Mouse (Mus musculus): Measurements from ENCODE around the gene Naa40. TPM values are rescaled to one million over a fixed set of nuclear protein-coding genes. Genes with fewer than 3 reads are reported as not detected.

Gene Naa40
- total and polyA plus RNA-seq, 2 experiments from 2014 or later, result 30.4 to 44.0 TPM

DNA sequence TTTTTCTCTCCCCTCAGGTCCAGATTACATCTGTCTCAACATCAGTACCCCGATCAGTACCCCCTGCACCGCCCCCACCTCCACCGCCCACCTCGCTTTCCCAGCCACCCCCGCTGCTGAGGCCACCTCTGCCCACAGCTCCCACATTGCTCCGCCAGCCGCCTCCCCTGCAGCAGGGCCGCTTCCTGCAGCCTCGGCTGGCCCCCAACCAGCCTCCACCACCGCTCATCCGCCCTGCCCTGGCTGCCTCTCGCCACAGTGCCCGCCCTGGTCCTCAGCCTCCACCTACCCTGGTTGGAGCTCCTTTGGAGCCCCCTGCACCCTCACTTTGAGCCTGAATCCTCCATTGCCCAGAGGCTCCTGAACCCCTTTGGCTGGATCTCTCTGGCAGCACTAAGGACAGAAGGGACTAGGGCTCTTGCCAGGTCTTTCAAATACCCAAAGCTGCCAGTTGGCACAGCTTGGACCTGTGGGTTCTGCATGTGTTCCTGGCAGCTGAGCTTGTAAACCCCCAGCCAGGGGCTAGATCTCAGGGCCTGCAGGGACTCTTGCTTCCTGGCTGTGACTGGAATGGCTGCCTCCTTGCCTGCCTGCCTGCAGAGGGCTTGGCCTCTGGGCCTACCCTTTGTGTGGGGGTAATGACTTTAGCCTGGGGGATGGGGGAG, 33.5 kb upstream of the Naa40 start:
- Histone ChIP-seq H3K9me3 (replicated peaks; ENCODE audit: control insufficient read depth, low read length) (no peaks in the 10 kb centered on the region), H3K9ac (replicated peaks; ENCODE audit: low read depth, low read length) (no peak overlapping the region), H3K4me2 (ENCODE audit: low read depth, low read length) (no peak overlapping the region), H3K36me3 (replicated peaks; ENCODE audit: control insufficient read depth, insufficient read depth, low read length) (peaks cover 73% of the 10 kb centered on the region), H3K4me1 (ENCODE audit: control insufficient read depth, insufficient read depth) (peaks cover 7% of the 10 kb centered on the region), H3K27me3 (ENCODE audit: control insufficient read depth, insufficient read depth, low read length) (no peaks in the 10 kb centered on the region), H3K4me3 (ENCODE audit: low read depth, low read length) (no peak overlapping the region), H3K27ac (ENCODE audit: low read depth) (peak overlapping the region; percentile 66; the same call in 1 of the 2 replicates)
- 83% methylated on average over 10 of the region's 13 CpGs for WGBS
- no peak for ATAC-seq (ENCODE audit: insufficient read depth, low read depth)
- no peak for DNase-seq (ENCODE audit: low spot score)
- TF ChIP-seq CTCF (IDR thresholded peaks at IDR 0.05; ENCODE audit: low read depth), result no peak
- no peak for TF ChIP-seq EP300 (IDR thresholded peaks at IDR 0.05; ENCODE audit: low read depth)

DNA sequence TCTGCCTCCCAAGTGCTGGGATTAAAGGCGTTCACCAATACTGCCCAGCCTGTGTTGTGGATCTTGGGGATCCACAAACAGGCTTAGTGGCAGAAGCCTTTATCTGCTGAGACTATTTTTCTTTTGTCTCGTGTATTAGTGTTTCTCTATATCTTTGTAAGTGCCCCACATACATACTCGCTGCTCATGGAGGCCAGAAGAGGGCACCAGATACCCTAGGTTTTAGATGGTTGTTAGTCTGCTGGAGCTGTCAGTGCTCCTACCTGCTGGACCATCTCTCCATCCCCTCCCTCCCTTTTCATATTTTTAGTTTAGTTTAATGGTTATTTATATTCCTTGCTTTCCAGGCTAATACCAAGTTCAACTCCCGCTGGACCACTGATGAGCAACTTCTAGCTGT, 32.5 kb upstream of the Naa40 start:
- TF ChIP-seq CTCF (IDR thresholded peaks at IDR 0.05; ENCODE audit: low read depth) (no peak; the same call in 1 of the 2 replicates), EP300 (IDR thresholded peaks at IDR 0.05; ENCODE audit: low read depth) (no peak)
- H3K4me1 ChIP-seq (ENCODE audit: control insufficient read depth, insufficient read depth), result peaks cover 14% of the 10 kb centered on the region
- no peak overlapping the region for H3K4me3 ChIP-seq (ENCODE audit: low read depth, low read length)
- 92% methylated on average over 4 of the region's 4 CpGs for WGBS
- H3K36me3 ChIP-seq (replicated peaks; ENCODE audit: control insufficient read depth, insufficient read depth, low read length), result peaks cover 69% of the 10 kb centered on the region
- no peaks in the 10 kb centered on the region for H3K9me3 ChIP-seq (replicated peaks; ENCODE audit: control insufficient read depth, low read length)
- H3K27me3 ChIP-seq (ENCODE audit: control insufficient read depth, insufficient read depth, low read length), result no peaks in the 10 kb centered on the region
- no peak for ATAC-seq (ENCODE audit: insufficient read depth, low read depth)
- no peak for DNase-seq (ENCODE audit: low spot score)
- no peak overlapping the region for H3K4me2 ChIP-seq (ENCODE audit: low read depth, low read length)
- no peak overlapping the region for H3K27ac ChIP-seq (ENCODE audit: low read depth)
- no peak overlapping the region for H3K9ac ChIP-seq (replicated peaks; ENCODE audit: low read depth, low read length)

DNA sequence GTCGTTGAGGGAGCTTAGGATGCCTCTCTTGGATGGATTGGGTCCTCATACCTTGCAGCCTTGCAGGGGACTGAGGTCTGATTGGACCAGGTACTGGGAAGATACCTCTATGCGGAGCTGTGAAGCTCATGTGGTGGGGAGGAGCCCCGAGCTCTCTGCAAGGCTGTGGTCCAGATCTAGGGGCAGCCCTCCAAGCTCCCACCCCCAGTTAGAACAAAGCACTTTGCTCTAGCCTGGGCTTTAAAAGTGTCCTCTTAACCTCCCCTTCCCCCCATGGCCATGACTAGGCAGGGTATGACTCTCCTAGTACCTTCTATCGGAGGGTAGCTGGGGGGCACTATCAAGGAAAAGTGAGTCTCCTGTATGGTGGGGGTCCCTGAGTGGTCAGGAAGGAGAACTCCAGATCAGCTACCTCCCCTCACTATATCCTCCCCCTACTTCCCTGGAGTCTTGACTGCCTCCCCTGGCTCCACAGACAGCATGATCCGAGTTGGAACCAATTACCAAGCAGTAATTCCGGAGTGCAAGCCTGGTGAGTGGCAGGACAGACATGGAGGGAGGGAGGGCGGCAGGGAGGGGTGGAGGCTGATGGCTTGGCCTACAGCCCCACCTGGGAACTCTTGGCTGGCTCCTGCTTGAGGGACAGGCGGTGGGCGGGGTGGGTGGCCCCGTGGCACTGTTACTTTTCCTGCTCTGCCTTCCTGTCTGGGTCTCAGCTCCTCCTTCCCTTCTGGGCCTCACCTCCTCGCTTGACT, 28.5 kb upstream of the Naa40 start:
- no peak for TF ChIP-seq EP300 (IDR thresholded peaks at IDR 0.05; ENCODE audit: low read depth)
- no peak for TF ChIP-seq CTCF (IDR thresholded peaks at IDR 0.05; ENCODE audit: low read depth)
- Histone ChIP-seq H3K36me3 (replicated peaks; ENCODE audit: control insufficient read depth, insufficient read depth, low read length) (peaks cover 40% of the 10 kb centered on the region), H3K4me2 (ENCODE audit: low read depth, low read length) (peak overlapping the region; percentile 95), H3K9ac (replicated peaks; ENCODE audit: low read depth, low read length) (peak overlapping the region; percentile 64; the same call in 1 of the 2 replicates), H3K4me1 (ENCODE audit: control insufficient read depth, insufficient read depth) (peaks cover 42% of the 10 kb centered on the region), H3K4me3 (ENCODE audit: low read depth, low read length) (peak overlapping the region; percentile 69), H3K9me3 (replicated peaks; ENCODE audit: control insufficient read depth, low read length) (no peaks in the 10 kb centered on the region), H3K27ac (ENCODE audit: low read depth) (no peak overlapping the region), H3K27me3 (ENCODE audit: control insufficient read depth, insufficient read depth, low read length) (no peaks in the 10 kb centered on the region)
- DNase-seq (ENCODE audit: low spot score), result no peak
- WGBS, result 11% methylated on average over 10 of the region's 11 CpGs
- ATAC-seq (ENCODE audit: insufficient read depth, low read depth), result no peak

DNA sequence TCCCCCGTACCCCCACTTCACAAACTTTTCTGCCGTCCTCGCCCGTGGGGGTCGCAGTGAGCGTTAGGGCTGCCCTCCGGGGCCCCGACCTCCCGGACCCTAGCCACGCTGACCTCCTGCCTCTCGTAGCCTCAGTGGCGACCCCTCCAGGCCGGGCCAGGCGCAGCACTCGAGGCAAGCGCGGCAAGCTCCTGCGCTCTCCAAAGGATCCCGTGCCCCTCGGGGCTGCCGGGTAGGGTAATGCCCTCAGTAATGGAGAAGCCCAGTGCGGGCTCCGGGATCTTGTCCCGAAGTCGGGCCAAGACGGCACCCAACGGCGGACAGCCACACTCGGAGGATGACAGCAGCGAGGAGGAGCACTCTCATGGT, 27.7 kb upstream of the Naa40 start:
- Histone ChIP-seq H3K27me3 (ENCODE audit: control insufficient read depth, insufficient read depth, low read length) (no peaks in the 10 kb centered on the region), H3K4me2 (ENCODE audit: low read depth, low read length) (peak overlapping the region; percentile 95), H3K27ac (ENCODE audit: low read depth) (peak overlapping the region; percentile 93), H3K9me3 (replicated peaks; ENCODE audit: control insufficient read depth, low read length) (no peaks in the 10 kb centered on the region), H3K36me3 (replicated peaks; ENCODE audit: control insufficient read depth, insufficient read depth, low read length) (peaks cover 33% of the 10 kb centered on the region), H3K9ac (replicated peaks; ENCODE audit: low read depth, low read length) (peak overlapping the region; percentile 64), H3K4me3 (ENCODE audit: low read depth, low read length) (peak overlapping the region; percentile 69), H3K4me1 (ENCODE audit: control insufficient read depth, insufficient read depth) (peaks cover 42% of the 10 kb centered on the region)
- ATAC-seq (ENCODE audit: insufficient read depth, low read depth) (peak; percentile 21), DNase-seq (ENCODE audit: low spot score) (no peak)
- TF ChIP-seq CTCF (IDR thresholded peaks at IDR 0.05; ENCODE audit: low read depth), result peak; percentile 68
- no peak for TF ChIP-seq EP300 (IDR thresholded peaks at IDR 0.05; ENCODE audit: low read depth)
- under 1% methylated on average over 28 of the region's 30 CpGs for WGBS

DNA sequence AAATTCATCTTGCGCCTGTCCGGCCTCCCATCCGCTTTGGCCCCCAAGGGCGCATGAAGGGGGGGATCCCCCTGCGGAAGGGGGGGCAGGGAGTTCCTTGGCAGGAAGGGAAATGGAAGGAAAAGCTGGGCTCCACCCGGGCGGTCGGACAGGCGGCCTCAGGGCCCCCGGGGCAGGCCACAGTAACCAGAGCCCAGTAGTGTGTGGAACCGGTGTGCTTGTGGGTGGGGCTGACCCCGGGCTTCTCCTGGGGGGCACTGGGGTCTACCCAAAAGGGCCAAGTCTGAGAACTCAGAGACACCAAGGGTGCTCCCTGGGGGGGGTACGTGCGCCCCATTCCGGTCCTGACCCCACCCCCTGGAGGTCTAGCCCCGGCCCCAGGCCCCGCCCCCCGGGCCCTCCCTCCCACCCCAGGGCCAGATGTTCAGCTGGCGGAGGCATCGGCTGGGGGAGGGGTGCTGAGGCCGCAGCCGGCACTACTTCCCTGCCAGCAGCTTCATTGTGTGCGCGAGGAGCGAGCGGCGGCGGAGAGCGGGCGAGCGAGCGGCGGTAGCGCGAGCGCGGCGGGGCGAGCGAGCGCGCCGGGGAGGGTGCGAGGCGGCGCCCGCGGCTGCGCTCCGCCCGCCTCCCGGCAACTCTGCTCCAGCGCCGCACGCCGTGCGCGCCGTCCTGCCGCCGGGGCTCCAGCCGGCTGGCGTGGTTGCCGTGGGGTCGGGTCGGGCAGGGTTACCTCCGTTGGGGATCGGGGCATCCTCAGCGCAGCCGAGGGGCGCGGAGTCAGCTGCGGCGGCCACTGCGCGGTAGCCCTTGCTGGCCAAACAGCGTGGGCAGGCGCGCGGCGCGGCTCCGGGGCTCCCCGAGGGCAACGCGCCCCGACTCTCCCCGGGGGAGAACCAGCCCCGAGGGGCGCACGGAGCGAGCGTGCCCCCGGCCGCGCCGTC, 27.1 kb upstream of the Naa40 start:
- TF ChIP-seq EP300 (IDR thresholded peaks at IDR 0.05; ENCODE audit: low read depth), result no peak
- no peak for TF ChIP-seq CTCF (IDR thresholded peaks at IDR 0.05; ENCODE audit: low read depth)
- whole genome bisulfite sequencing, result under 1% methylated on average over 58 of the region's 97 CpGs
- Histone ChIP-seq H3K27me3 (ENCODE audit: control insufficient read depth, insufficient read depth, low read length) (no peaks in the 10 kb centered on the region), H3K4me2 (ENCODE audit: low read depth, low read length) (peak overlapping the region; percentile 95), H3K27ac (ENCODE audit: low read depth) (peak overlapping the region; percentile 93), H3K9ac (replicated peaks; ENCODE audit: low read depth, low read length) (peak overlapping the region; percentile 64), H3K9me3 (replicated peaks; ENCODE audit: control insufficient read depth, low read length) (no peaks in the 10 kb centered on the region), H3K4me3 (ENCODE audit: low read depth, low read length) (peak overlapping the region; percentile 69), H3K36me3 (replicated peaks; ENCODE audit: control insufficient read depth, insufficient read depth, low read length) (peaks cover 26% of the 10 kb centered on the region), H3K4me1 (ENCODE audit: control insufficient read depth, insufficient read depth) (peaks cover 42% of the 10 kb centered on the region)
- peak; percentile 82 for DNase-seq (ENCODE audit: low spot score)
- peak; percentile 56 for ATAC-seq (ENCODE audit: insufficient read depth, low read depth)
